Mouse (Mus musculus) embryonic facial prominence, embryonic 10.5 days (tissue): ENCODE data around the gene Gse1. TPM values are rescaled to one million over a fixed set of nuclear protein-coding genes. Genes with fewer than 3 reads are reported as not detected.
A peak's percentile ranks its signal among the peaks of the same experiment; 100 is the strongest.

Experiments used
- DNase-seq: peaks from one replicate; pipeline ENCODE4 v3.0.0-alpha.2; 2017; ENCODE audit warnings: low spot score
- H3K27ac ChIP-seq: fragments of 300-500 bp; sonication (generic); replicated peaks from 2 replicates; pipeline ENCODE4 v1.5.1; 2016; ENCODE audit warnings: mild to moderate bottlenecking
- H3K27me3 ChIP-seq: fragments of 300-500 bp; sonication (generic); replicated peaks from 2 replicates; pipeline ENCODE4 v1.6.1; 2016; ENCODE audit warnings: low read depth, mild to moderate bottlenecking; ENCODE audit not compliant: poor library complexity, severe bottlenecking
- H3K36me3 ChIP-seq: fragments of 300-500 bp; sonication (generic); replicated peaks from 2 replicates; pipeline ENCODE4 v1.6.1; 2016; ENCODE audit warnings: mild to moderate bottlenecking, moderate library complexity
- H3K4me1 ChIP-seq: fragments of 300-500 bp; sonication (generic); 2 replicates; pipeline ENCODE4 v1.6.1; 2016
- H3K4me3 ChIP-seq: fragments of 300-500 bp; sonication (generic); 2 replicates; pipeline ENCODE4 v1.5.1; 2016; ENCODE audit warnings: mild to moderate bottlenecking, moderate library complexity
- H3K9me3 ChIP-seq: fragments of 300-500 bp; sonication (generic); 2 replicates; pipeline ENCODE4 v1.6.1; 2016; ENCODE audit warnings: mild to moderate bottlenecking
- WGBS: fragments of 180-500 bp; shearing (Covaris S2); methylation state at CpG from one replicate; pipeline ENCODE4 v1.1.7; 2016; 5-methylcytosine and 5-hydroxymethylcytosine counted together
- polyA plus RNA-seq: library from polyadenylated mRNA; unstranded; fragments of >200 nt; fragmentation: Nextera tagmentation; extraction: Ambion mirVana; gene quantifications from 2 replicates; pipeline ENCODE4 v1.2.1, GENCODE M21; 2016

Gse1 gene
- polyA plus RNA-seq, 1 experiment from 2014 or later, result 10.2 TPM

- H3K27me3 ChIP-seq, result peaks cover 14% of the 10 kb centered on the region
- DNase-seq, result no peak
- WGBS, result 73% methylated on average over 11 of the region's 11 CpGs
- H3K27ac ChIP-seq, result peak overlapping the region; percentile 86
- peaks cover 100% of the 10 kb centered on the region for H3K4me1 ChIP-seq
- peaks cover 29% of the 10 kb centered on the region for H3K36me3 ChIP-seq
- H3K9me3 ChIP-seq, result no peaks in the 10 kb centered on the region
- 0 out of 2 replicates have a peak overlapping the region, but pooled peaks have one; percentile 53 for H3K4me3 ChIP-seq
These were observed 322.9 kb downstream of the Gse1 start for GRCm38 (mm10) chr8:120550937-120551676.

- Histone ChIP-seq H3K4me3 (no peak overlapping the region), H3K36me3 (peaks cover 32% of the 10 kb centered on the region), H3K27ac (peak overlapping the region; percentile 86; the same call in 1 of the 2 replicates), H3K9me3 (no peaks in the 10 kb centered on the region), H3K27me3 (peaks cover 14% of the 10 kb centered on the region), H3K4me1 (peaks cover 100% of the 10 kb centered on the region)
- DNase-seq, result no peak
- WGBS, result 88% methylated on average over 3 of the region's 3 CpGs
These were observed 323.4 kb downstream of the Gse1 start for GRCm38 (mm10) chr8:120551677-120551980.

- Histone ChIP-seq H3K36me3 (peaks cover 33% of the 10 kb centered on the region), H3K27ac (no peak overlapping the region; the same call in 1 of the 2 replicates), H3K27me3 (peaks cover 8% of the 10 kb centered on the region), H3K9me3 (no peaks in the 10 kb centered on the region), H3K4me1 (peaks cover 100% of the 10 kb centered on the region), H3K4me3 (no peak overlapping the region)
- 84% methylated on average over 11 of the region's 11 CpGs for WGBS
- DNase-seq, result no peak
These were observed 324.3 kb downstream of the Gse1 start for GRCm38 (mm10) chr8:120552509-120552908.

- Histone ChIP-seq H3K4me3 (0 out of 2 replicates have a peak overlapping the region, but pooled peaks have one; percentile 15), H3K9me3 (no peaks in the 10 kb centered on the region), H3K36me3 (peaks cover 40% of the 10 kb centered on the region), H3K27ac (peak overlapping the region; percentile 36; the same call in 1 of the 2 replicates), H3K27me3 (no peaks in the 10 kb centered on the region), H3K4me1 (peaks cover 100% of the 10 kb centered on the region)
- DNase-seq, result no peak
- WGBS, result 83% methylated on average over 24 of the region's 24 CpGs
These were observed 325.3 kb downstream of the Gse1 start for GRCm38 (mm10) chr8:120553441-120554123.

- H3K27me3 ChIP-seq, result no peaks in the 10 kb centered on the region
- no peak overlapping the region for H3K4me3 ChIP-seq
- H3K4me1 ChIP-seq, result peaks cover 100% of the 10 kb centered on the region
- no peak for DNase-seq
- H3K36me3 ChIP-seq, result peaks cover 44% of the 10 kb centered on the region
- peak overlapping the region; percentile 14; the same call in 1 of the 2 replicates for H3K27ac ChIP-seq
- no peaks in the 10 kb centered on the region for H3K9me3 ChIP-seq
- 92% methylated on average over 18 of the region's 18 CpGs for WGBS
These were observed 326.3 kb downstream of the Gse1 start for GRCm38 (mm10) chr8:120554466-120555039.

- Histone ChIP-seq H3K27ac (peak overlapping the region; percentile 77), H3K9me3 (no peaks in the 10 kb centered on the region), H3K4me3 (peak overlapping the region; percentile 30; the same call in 1 of the 2 replicates), H3K27me3 (no peaks in the 10 kb centered on the region), H3K36me3 (peaks cover 44% of the 10 kb centered on the region), H3K4me1 (peaks cover 100% of the 10 kb centered on the region)
- 58% methylated on average over 20 of the region's 20 CpGs for WGBS
- DNase-seq, result no peak
These were observed 328.1 kb downstream of the Gse1 start for GRCm38 (mm10) chr8:120556198-120556892.

- 56% methylated on average over 15 of the region's 15 CpGs for WGBS
- Histone ChIP-seq H3K36me3 (peaks cover 44% of the 10 kb centered on the region), H3K27ac (peak overlapping the region; percentile 77), H3K27me3 (no peaks in the 10 kb centered on the region), H3K4me1 (peaks cover 100% of the 10 kb centered on the region), H3K4me3 (peak overlapping the region; percentile 21; the same call in 1 of the 2 replicates), H3K9me3 (no peaks in the 10 kb centered on the region)
- DNase-seq, result no peak
These were observed 329.1 kb downstream of the Gse1 start for GRCm38 (mm10) chr8:120557170-120557965.

- DNase-seq, result no peak
- Histone ChIP-seq H3K27me3 (no peaks in the 10 kb centered on the region), H3K4me3 (no peak overlapping the region), H3K36me3 (peaks cover 51% of the 10 kb centered on the region), H3K4me1 (peaks cover 100% of the 10 kb centered on the region), H3K9me3 (no peaks in the 10 kb centered on the region), H3K27ac (peak overlapping the region; percentile 19)
- WGBS, result 74% methylated on average over 4 of the region's 4 CpGs
These were observed 329.9 kb downstream of the Gse1 start for GRCm38 (mm10) chr8:120558162-120558561.

GRCm38 (mm10) chr8:120559654-120560053 is 331.4 kb downstream of the Gse1 start:
- Histone ChIP-seq H3K4me3 (peak overlapping the region; percentile 8; the same call in 1 of the 2 replicates), H3K36me3 (peaks cover 46% of the 10 kb centered on the region), H3K27ac (peak overlapping the region; percentile 75), H3K9me3 (no peaks in the 10 kb centered on the region), H3K27me3 (no peaks in the 10 kb centered on the region), H3K4me1 (peaks cover 100% of the 10 kb centered on the region)
- peak; percentile 57 for DNase-seq
- WGBS, result 12% methylated on average over 11 of the region's 11 CpGs

GRCm38 (mm10) chr8:120560535-120560934 is 332.3 kb downstream of the Gse1 start:
- H3K4me3 ChIP-seq, result no peak overlapping the region
- DNase-seq, result no peak
- peak overlapping the region; percentile 75; the same call in 1 of the 2 replicates for H3K27ac ChIP-seq
- H3K27me3 ChIP-seq, result no peaks in the 10 kb centered on the region
- WGBS, result 72% methylated on average over 5 of the region's 5 CpGs
- peaks cover 39% of the 10 kb centered on the region for H3K36me3 ChIP-seq
- H3K9me3 ChIP-seq, result no peaks in the 10 kb centered on the region
- H3K4me1 ChIP-seq, result peaks cover 100% of the 10 kb centered on the region

GRCm38 (mm10) chr8:120561539-120562435 is 333.5 kb downstream of the Gse1 start:
- 80% methylated on average over 22 of the region's 22 CpGs for WGBS
- Histone ChIP-seq H3K4me1 (peaks cover 100% of the 10 kb centered on the region), H3K27me3 (no peaks in the 10 kb centered on the region), H3K9me3 (no peaks in the 10 kb centered on the region), H3K27ac (peak overlapping the region; percentile 81; the same call in 1 of the 2 replicates), H3K36me3 (peaks cover 42% of the 10 kb centered on the region), H3K4me3 (0 out of 2 replicates have a peak overlapping the region, but pooled peaks have one; percentile 14)
- no peak for DNase-seq
